Mouse (Mus musculus): ENCODE measurements around the gene Phldb3. TPM values are rescaled to one million over a fixed set of nuclear protein-coding genes. Genes with fewer than 3 reads are reported as not detected.

Gene Phldb3
- total and polyA plus RNA-seq, 3 experiments = 6.4 to 10.8 TPM; not detected in 1

Other genes with a start within 250 kb of the Phldb3 start
- gene Kcnn4, start 240.5 kb upstream of the Phldb3 start, total RNA-seq (2012; rRNA removed) = 175 and 256 TPM in 2 replicates
- gene Kcnn4, start 240.5 kb upstream of the Phldb3 start, polyA plus RNA-seq (2012; ENCODE audit: insufficient read depth in 1 of 2, insufficient read length in 2 of 2, low read depth in 1 of 2, low replicate concordance in 2 of 2, missing spikeins in 1 of 2) = 100 to 1,000 TPM in 1 of 2 experiments, not detected in 1; 188 TPM
- 47.5 and 54.6 TPM in 2 replicates for gene Smg9, start 211.1 kb upstream of the Phldb3 start, total RNA-seq (2012; rRNA removed)
- 10 to 100 TPM in 1 of 2 experiments, not detected in 1; 95.3 TPM for gene Smg9, start 211.1 kb upstream of the Phldb3 start, polyA plus RNA-seq (2012; ENCODE audit: insufficient read depth in 1 of 2, insufficient read length in 2 of 2, low read depth in 1 of 2, low replicate concordance in 2 of 2, missing spikeins in 1 of 2)
- not detected in 2 replicates for gene Irgc1, start 158.5 kb upstream of the Phldb3 start, total RNA-seq (2012; rRNA removed)
- not detected for gene Irgc1, start 158.5 kb upstream of the Phldb3 start, polyA plus RNA-seq (2012; ENCODE audit: insufficient read depth in 1 of 2, insufficient read length in 2 of 2, low read depth in 1 of 2, low replicate concordance in 2 of 2, missing spikeins in 1 of 2)
- gene Plaur, start 148.3 kb upstream of the Phldb3 start, total RNA-seq (2012; rRNA removed) = 8.0 and 9.7 TPM in 2 replicates
- gene Plaur, start 148.3 kb upstream of the Phldb3 start, polyA plus RNA-seq (2012; ENCODE audit: insufficient read depth in 1 of 2, insufficient read length in 2 of 2, low read depth in 1 of 2, low replicate concordance in 2 of 2, missing spikeins in 1 of 2) = 1 to 10 TPM in 1 of 2 experiments, not detected in 1; 8.6 TPM
- gene Cadm4, start 128.7 kb upstream of the Phldb3 start, total RNA-seq (2012; rRNA removed) = 0.12 and 0.16 TPM in 2 replicates
- under 1 TPM in 1 of 2 experiments, not detected in 1; 0.38 TPM for gene Cadm4, start 128.7 kb upstream of the Phldb3 start, polyA plus RNA-seq (2012; ENCODE audit: insufficient read depth in 1 of 2, insufficient read length in 2 of 2, low read depth in 1 of 2, low replicate concordance in 2 of 2, missing spikeins in 1 of 2)
- 10.3 and 12.4 TPM in 2 replicates for gene Zfp428, start 103.8 kb upstream of the Phldb3 start, total RNA-seq (2012; rRNA removed)
- 10 to 100 TPM in 1 of 2 experiments, not detected in 1; 16.4 TPM for gene Zfp428, start 103.8 kb upstream of the Phldb3 start, polyA plus RNA-seq (2012; ENCODE audit: insufficient read depth in 1 of 2, insufficient read length in 2 of 2, low read depth in 1 of 2, low replicate concordance in 2 of 2, missing spikeins in 1 of 2)
- not detected in 2 replicates for gene AC161166.1, start 98.3 kb upstream of the Phldb3 start, total RNA-seq (2012; rRNA removed)
- under 1 TPM in 1 of 2 experiments, not detected in 1; 0.13 TPM for gene AC161166.1, start 98.3 kb upstream of the Phldb3 start, polyA plus RNA-seq (2012; ENCODE audit: insufficient read depth in 1 of 2, insufficient read length in 2 of 2, low read depth in 1 of 2, low replicate concordance in 2 of 2, missing spikeins in 1 of 2)
- 3.6 and 4.7 TPM in 2 replicates for gene Irgq, start 80.1 kb upstream of the Phldb3 start, total RNA-seq (2012; rRNA removed)
- 1 to 10 TPM in 1 of 2 experiments, not detected in 1; 5.8 TPM for gene Irgq, start 80.1 kb upstream of the Phldb3 start, polyA plus RNA-seq (2012; ENCODE audit: insufficient read depth in 1 of 2, insufficient read length in 2 of 2, low read depth in 1 of 2, low replicate concordance in 2 of 2, missing spikeins in 1 of 2)
- not detected in 2 replicates for gene Pinlyp, start 64.6 kb upstream of the Phldb3 start, total RNA-seq (2012; rRNA removed)
- not detected for gene Pinlyp, start 64.6 kb upstream of the Phldb3 start, polyA plus RNA-seq (2012; ENCODE audit: insufficient read depth in 1 of 2, insufficient read length in 2 of 2, low read depth in 1 of 2, low replicate concordance in 2 of 2, missing spikeins in 1 of 2)
- gene Xrcc1, start 64.5 kb upstream of the Phldb3 start, total RNA-seq (2012; rRNA removed) = 84.4 and 97.4 TPM in 2 replicates
- gene Xrcc1, start 64.5 kb upstream of the Phldb3 start, polyA plus RNA-seq (2012; ENCODE audit: insufficient read depth in 1 of 2, insufficient read length in 2 of 2, low read depth in 1 of 2, low replicate concordance in 2 of 2, missing spikeins in 1 of 2) = 100 to 1,000 TPM; 101 to 574 TPM
- 17.8 and 21.0 TPM in 2 replicates for gene Ethe1, start 23.2 kb upstream of the Phldb3 start, total RNA-seq (2012; rRNA removed)
- gene Ethe1, start 23.2 kb upstream of the Phldb3 start, polyA plus RNA-seq (2012; ENCODE audit: insufficient read depth in 1 of 2, insufficient read length in 2 of 2, low read depth in 1 of 2, low replicate concordance in 2 of 2, missing spikeins in 1 of 2) = 10 to 100 TPM in 1 of 2 experiments, not detected in 1; 33.3 TPM
- gene Zfp575, start 23.1 kb upstream of the Phldb3 start, total RNA-seq (2012; rRNA removed) = 0.26 and 0.58 TPM in 2 replicates
- under 1 TPM in 1 of 2 experiments, not detected in 1; 0.50 TPM for gene Zfp575, start 23.1 kb upstream of the Phldb3 start, polyA plus RNA-seq (2012; ENCODE audit: insufficient read depth in 1 of 2, insufficient read length in 2 of 2, low read depth in 1 of 2, low replicate concordance in 2 of 2, missing spikeins in 1 of 2)
- gene Lypd3, start 25.8 kb downstream of the Phldb3 start, total RNA-seq (2012; rRNA removed) = not detected in 2 replicates
- gene Lypd3, start 25.8 kb downstream of the Phldb3 start, polyA plus RNA-seq (2012; ENCODE audit: insufficient read depth in 1 of 2, insufficient read length in 2 of 2, low read depth in 1 of 2, low replicate concordance in 2 of 2, missing spikeins in 1 of 2) = not detected
- 0.15 TPM in 1 of 2 replicates, not detected in the other for gene Tex101, start 65.9 kb downstream of the Phldb3 start, total RNA-seq (2012; rRNA removed)
- gene Tex101, start 65.9 kb downstream of the Phldb3 start, polyA plus RNA-seq (2012; ENCODE audit: insufficient read depth in 1 of 2, insufficient read length in 2 of 2, low read depth in 1 of 2, low replicate concordance in 2 of 2, missing spikeins in 1 of 2) = under 1 TPM in 1 of 2 experiments, not detected in 1; 0.08 TPM
- not detected in 2 replicates for gene BC049730, start 98.5 kb downstream of the Phldb3 start, total RNA-seq (2012; rRNA removed)
- not detected for gene BC049730, start 98.5 kb downstream of the Phldb3 start, polyA plus RNA-seq (2012; ENCODE audit: insufficient read depth in 1 of 2, insufficient read length in 2 of 2, low read depth in 1 of 2, low replicate concordance in 2 of 2, missing spikeins in 1 of 2)
- gene Gm4763, start 116.1 kb downstream of the Phldb3 start, total RNA-seq (2012; rRNA removed) = not detected in 2 replicates
- gene Gm4763, start 116.1 kb downstream of the Phldb3 start, polyA plus RNA-seq (2012; ENCODE audit: insufficient read depth in 1 of 2, insufficient read length in 2 of 2, low read depth in 1 of 2, low replicate concordance in 2 of 2, missing spikeins in 1 of 2) = not detected
- gene Cd177, start 149.5 kb downstream of the Phldb3 start, total RNA-seq (2012; rRNA removed) = not detected in 2 replicates
- gene Cd177, start 149.5 kb downstream of the Phldb3 start, polyA plus RNA-seq (2012; ENCODE audit: insufficient read depth in 1 of 2, insufficient read length in 2 of 2, low read depth in 1 of 2, low replicate concordance in 2 of 2, missing spikeins in 1 of 2) = under 1 TPM in 1 of 2 experiments, not detected in 1; 0.11 TPM
- not detected in 2 replicates for gene Ceacam10, start 166.4 kb downstream of the Phldb3 start, total RNA-seq (2012; rRNA removed)
- under 1 TPM in 1 of 2 experiments, not detected in 1; 0.19 TPM for gene Ceacam10, start 166.4 kb downstream of the Phldb3 start, polyA plus RNA-seq (2012; ENCODE audit: insufficient read depth in 1 of 2, insufficient read length in 2 of 2, low read depth in 1 of 2, low replicate concordance in 2 of 2, missing spikeins in 1 of 2)